Mouse (Mus musculus): ENCODE results near the gene Syne4. TPM values are rescaled to one million over a fixed set of nuclear protein-coding genes. Genes with fewer than 3 reads are reported as not detected.

Syne4 gene
- 10 to 100 TPM in 13 of 26 experiments, 1 to 10 TPM in 13; 1.3 to 20.0 (median 9.9) TPM for total RNA-seq (2018; cell fraction: chromatin; rRNA removed)
- total RNA-seq (2018; cell fraction: cytosol; rRNA removed), result 1 to 10 TPM in 1 of 26 experiments, under 1 TPM in 9, not detected in 16; 0.10 to 1.3 (median 0.43) TPM
- total RNA-seq (2018; cell fraction: nucleus; rRNA removed), result 10 to 100 TPM in 2 of 26 experiments, 1 to 10 TPM in 23, not detected in 1; 1.8 to 12.4 (median 4.6) TPM
- polyA plus RNA-seq (2018), result 0.30 to 0.82 TPM (median 0.74 TPM) in 3 replicates

DNA sequence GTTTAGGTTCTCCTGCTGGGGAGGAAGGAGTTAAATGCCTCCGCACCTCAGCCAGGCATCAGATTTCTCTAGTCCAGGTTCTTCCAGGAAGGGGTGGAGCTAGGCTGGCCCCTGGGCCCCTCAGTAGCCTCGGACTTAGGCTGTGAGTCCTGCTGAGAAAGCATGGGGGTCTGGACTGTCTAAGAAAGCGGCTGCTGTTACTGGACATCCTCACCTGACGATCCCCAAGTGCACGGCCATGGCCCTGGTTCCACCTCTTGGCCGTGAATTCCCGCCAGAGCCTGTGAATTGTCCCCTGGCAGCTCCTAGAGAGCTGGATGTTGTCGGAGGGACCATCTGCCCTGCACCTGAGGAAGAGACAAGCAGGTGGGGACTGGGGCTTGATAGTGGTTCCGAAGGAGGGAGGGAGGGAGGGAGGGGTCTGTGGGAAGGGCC lies at the start of gene Syne4:
TSS of gene Syne4 (plus strand) at position 87 of the 435 bp plus-strand sequence.
- Histone ChIP-seq H3K79me2 (ENCODE audit: inconsistent target) (no peaks in the 10 kb centered on the region), H3K36me3 (ENCODE audit: inconsistent target) (0 out of 2 replicates have a peak, but pooled peaks cover 8% of the 10 kb centered on the region), H3K4me3 (ENCODE audit: inconsistent target) (no peak within 1 kb of the TSS), H3K27ac (no peak within 1 kb of the TSS)
- 60% methylated on average over 8 of the region's 9 CpGs for WGBS (ENCODE audit: missing documents)

DNA sequence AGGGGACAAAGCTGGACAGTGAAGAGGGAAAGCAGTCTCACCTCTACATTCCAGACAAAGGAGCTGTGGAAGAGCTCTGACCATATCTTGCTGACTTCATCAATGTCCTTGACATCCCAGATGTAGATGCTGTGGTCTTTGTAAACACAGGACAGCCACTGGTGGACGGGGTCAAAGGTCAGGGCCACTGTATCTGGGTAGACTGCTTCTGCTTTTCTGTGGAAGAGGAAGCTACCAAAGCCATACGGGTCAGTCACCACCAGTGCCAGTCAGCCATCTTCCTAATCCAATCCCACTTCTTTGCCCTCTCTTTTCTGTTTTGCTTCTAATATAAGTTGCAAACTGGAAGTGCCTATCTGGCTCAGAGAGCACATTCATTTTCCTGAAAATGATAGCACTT lies 49.6 kb upstream of the Syne4 start:
- peaks cover 37% of the 10 kb centered on the region; the same call in 1 of the 2 replicates for H3K36me3 ChIP-seq (ENCODE audit: inconsistent target)
- H3K79me2 ChIP-seq (ENCODE audit: inconsistent target), result no peaks in the 10 kb centered on the region
- H3K4me3 ChIP-seq (ENCODE audit: inconsistent target), result no peak overlapping the region
- peak overlapping the region; percentile 16; the same call in 1 of the 2 replicates for H3K27ac ChIP-seq
- 55% methylated on average over 2 of the region's 2 CpGs for WGBS (ENCODE audit: missing documents)

DNA sequence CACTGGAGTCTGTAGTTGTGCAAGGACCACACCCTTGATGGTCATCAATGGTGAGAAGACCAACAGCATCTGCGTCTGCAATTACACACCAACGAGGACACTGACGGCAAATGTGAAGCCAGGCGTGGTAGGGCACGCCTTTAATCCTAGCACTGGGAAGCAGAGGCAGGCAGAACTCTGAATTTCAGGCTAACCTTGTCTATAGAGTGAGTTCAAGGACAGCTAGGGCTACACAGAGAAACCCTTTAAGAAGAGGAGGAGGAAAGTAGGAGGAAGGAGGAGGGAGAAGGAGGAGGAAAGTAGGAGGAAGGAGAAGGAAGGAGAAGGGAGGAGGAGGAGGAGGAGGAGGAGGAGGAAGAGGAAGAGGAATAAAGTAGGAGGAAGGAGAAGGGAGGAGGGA lies 49.1 kb upstream of the Syne4 start:
- peak overlapping the region; percentile 16; the same call in 1 of the 2 replicates for H3K27ac ChIP-seq
- peaks cover 38% of the 10 kb centered on the region; the same call in 1 of the 2 replicates for H3K36me3 ChIP-seq (ENCODE audit: inconsistent target)
- H3K4me3 ChIP-seq (ENCODE audit: inconsistent target), result no peak overlapping the region
- no peaks in the 10 kb centered on the region for H3K79me2 ChIP-seq (ENCODE audit: inconsistent target)
- 82% methylated on average over 5 of the region's 5 CpGs for WGBS (ENCODE audit: missing documents)

DNA sequence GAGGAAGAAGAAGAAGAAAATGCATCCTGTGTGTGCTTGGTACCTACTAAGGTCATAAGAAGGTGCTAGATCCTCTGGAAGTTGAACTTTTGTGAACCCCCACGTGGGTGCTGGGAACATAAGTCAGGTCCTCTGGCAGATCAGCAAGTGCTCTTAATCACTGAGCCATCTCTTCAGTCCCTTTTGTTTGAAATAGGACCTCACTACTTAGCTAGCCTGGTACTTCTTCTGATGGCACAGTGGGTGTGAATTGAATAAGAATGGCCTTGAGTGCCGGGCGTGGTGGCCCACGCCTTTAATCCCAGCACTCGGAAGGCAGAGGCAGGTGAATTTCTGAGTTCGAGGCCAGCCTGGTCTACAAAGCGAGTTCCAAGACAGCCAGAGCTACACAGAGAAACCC lies 48.7 kb upstream of the Syne4 start:
- Histone ChIP-seq H3K4me3 (ENCODE audit: inconsistent target) (no peak overlapping the region), H3K36me3 (ENCODE audit: inconsistent target) (peaks cover 37% of the 10 kb centered on the region; the same call in 1 of the 2 replicates), H3K79me2 (ENCODE audit: inconsistent target) (no peaks in the 10 kb centered on the region), H3K27ac (no peak overlapping the region)
- 89% methylated on average over 7 of the region's 7 CpGs for WGBS (ENCODE audit: missing documents)

DNA sequence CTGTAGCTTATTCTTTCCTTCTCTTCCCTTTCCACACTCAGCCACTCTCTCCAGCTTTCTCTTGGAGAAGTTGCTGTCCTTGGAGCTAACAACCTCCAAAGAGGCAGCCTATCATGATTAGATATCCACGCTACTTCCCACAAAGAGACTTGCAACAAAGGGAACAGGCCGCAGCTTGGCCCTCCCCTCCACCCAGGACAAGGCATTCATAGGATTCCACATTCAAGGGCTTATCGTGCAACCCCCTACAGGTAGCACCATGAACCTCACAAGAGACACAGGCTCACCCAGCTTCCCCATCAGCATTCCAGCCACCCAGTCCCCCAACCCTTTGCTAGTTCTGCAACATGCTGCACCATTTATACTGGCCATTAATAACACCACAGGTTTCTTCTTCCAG lies 47.8 kb upstream of the Syne4 start:
- WGBS (ENCODE audit: missing documents), result 87% methylated on average over 3 of the region's 3 CpGs

DNA sequence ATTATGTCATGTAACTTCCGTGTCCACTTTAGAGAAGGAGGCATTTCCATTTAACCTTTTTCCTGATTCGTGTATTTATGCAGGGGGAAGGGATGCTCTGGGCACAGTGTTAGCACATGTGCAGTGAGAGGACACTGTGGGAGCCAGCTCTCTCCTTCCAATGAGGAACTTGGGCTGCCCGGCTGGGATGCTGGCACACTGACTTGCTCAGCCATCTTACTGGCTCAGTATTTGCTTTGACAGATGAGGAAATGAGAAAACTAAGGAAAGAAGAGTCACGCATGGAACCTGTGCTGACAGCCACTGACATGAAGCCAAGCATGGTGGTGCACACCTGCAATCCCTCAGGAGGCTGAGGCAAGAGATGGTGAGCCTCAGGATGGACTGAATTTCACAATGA lies 45.0 kb upstream of the Syne4 start:
- WGBS (ENCODE audit: missing documents), result 86% methylated on average over 4 of the region's 4 CpGs
- peaks cover 4% of the 10 kb centered on the region; the same call in 1 of the 2 replicates for H3K79me2 ChIP-seq (ENCODE audit: inconsistent target)
- peaks cover 37% of the 10 kb centered on the region; the same call in 1 of the 2 replicates for H3K36me3 ChIP-seq (ENCODE audit: inconsistent target)
- no peak overlapping the region for H3K27ac ChIP-seq
- H3K4me3 ChIP-seq (ENCODE audit: inconsistent target), result no peak overlapping the region

More for the DNA sequence above, 47.8 kb upstream of the Syne4 start:
- Histone ChIP-seq H3K27ac (no peak overlapping the region), H3K79me2 (ENCODE audit: inconsistent target) (no peaks in the 10 kb centered on the region), H3K36me3 (ENCODE audit: inconsistent target) (peaks cover 37% of the 10 kb centered on the region; the same call in 1 of the 2 replicates), H3K4me3 (ENCODE audit: inconsistent target) (no peak overlapping the region)

DNA sequence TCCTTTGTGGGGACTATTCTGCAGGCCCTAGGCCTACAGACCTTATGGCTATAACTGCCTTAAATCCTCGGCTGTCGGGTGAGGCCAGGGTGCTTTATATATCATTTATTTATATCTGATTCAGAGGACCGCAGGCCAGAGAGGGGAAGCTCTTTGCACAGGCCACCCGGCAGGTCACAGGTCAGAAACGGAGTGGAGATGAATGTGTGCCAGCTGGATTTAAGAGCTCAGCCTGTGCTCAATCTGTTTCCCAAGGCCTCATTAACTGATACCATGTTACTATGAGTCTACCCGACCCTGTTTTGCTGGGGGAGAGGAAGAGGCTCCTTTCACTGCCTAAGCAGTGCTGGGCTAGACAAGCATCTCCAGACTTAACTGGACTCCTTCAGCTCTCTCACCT lies 40.2 kb upstream of the Syne4 start:
- Histone ChIP-seq H3K4me3 (ENCODE audit: inconsistent target) (no peak overlapping the region), H3K27ac (no peak overlapping the region), H3K36me3 (ENCODE audit: inconsistent target) (peaks cover 27% of the 10 kb centered on the region; the same call in 1 of the 2 replicates), H3K79me2 (ENCODE audit: inconsistent target) (peaks cover 50% of the 10 kb centered on the region)
- 95% methylated on average over 6 of the region's 6 CpGs for WGBS (ENCODE audit: missing documents)

DNA sequence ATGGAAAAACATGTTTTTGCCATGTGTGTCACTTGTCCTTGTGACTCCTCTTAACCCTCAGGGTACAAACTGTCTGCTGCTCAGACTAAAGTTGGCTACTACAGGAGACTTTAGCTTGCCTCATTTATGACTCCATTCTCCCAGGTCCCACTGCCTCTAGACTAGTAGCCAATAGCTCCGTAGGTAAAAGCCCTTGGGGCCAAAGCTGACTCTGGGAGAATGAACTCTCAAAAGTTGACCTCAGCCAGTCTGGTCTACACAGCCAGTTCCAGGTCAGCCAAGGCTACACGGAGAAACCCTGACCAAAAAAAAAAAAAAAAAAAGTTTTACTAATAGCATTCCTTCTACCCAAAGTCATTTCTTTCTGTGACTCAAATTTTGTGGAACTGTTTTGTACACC lies 35.7 kb upstream of the Syne4 start:
- WGBS (ENCODE audit: missing documents), result 39% methylated on average over 2 of the region's 2 CpGs
- Histone ChIP-seq H3K4me3 (ENCODE audit: inconsistent target) (peak overlapping the region; percentile 64), H3K36me3 (ENCODE audit: inconsistent target) (no peaks in the 10 kb centered on the region), H3K27ac (peak overlapping the region; percentile 98), H3K79me2 (ENCODE audit: inconsistent target) (peaks cover 50% of the 10 kb centered on the region)

DNA sequence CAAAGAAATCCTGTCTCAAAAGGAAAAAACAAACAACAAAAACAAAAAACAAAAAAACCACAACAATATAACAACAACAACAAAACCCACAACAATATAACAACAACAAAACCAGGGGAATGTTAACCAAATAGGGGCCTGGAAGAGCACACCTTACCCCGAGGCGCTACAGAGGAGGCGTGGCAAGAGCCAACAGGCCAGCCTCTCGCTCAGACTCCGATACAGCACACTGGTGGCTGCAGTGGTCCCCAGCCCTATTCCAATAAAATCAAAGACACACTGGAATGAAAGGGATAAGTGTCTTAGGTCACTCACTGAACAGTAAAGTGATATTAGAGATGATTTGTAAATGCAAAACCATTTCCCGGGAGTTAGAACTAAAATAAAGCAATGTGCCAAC lies 35.1 kb upstream of the Syne4 start:
- Histone ChIP-seq H3K4me3 (ENCODE audit: inconsistent target) (peak overlapping the region; percentile 64), H3K36me3 (ENCODE audit: inconsistent target) (no peaks in the 10 kb centered on the region), H3K79me2 (ENCODE audit: inconsistent target) (peaks cover 47% of the 10 kb centered on the region), H3K27ac (peak overlapping the region; percentile 98)
- WGBS (ENCODE audit: missing documents), result 3% methylated on average over 6 of the region's 6 CpGs

DNA sequence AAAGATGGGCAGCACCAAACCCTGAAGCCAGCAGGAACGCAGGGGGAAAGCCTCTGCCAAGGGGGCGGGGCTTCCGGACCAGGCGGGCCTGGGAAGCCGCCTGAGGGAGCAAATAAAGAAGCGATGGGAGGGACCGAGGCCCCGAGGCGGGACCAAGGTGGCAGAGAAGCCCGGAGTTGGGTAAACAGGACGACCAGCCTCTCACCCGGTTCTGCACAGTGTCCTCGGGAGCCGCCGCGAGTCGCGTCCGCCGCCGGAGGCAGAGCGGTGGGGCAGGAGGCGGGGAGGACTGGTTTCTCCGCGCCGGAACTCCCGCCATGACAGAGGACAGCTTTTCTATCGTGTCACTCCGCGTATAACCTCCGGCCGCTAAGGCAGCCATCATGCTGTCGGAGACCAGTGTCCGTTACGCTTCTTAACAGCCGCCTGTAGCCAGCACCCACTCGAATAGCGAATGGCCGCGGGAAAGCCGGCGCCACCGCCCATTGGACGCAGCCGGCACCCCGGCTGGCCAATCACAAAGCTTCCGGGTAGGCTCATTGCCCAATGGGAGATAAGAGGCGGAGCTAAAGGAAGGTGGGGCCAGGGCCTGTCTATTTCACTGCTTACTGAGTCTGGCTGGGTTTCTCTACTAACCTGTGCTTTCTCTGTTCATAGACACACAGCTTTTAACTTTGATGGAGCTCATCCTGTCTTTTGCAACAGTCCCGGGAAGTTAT lies 34.5 kb upstream of the Syne4 start, which contains the start of the genes Thap8 and Wdr62:
TSS of gene Thap8 (plus strand) at position 144 of the 719 bp plus-strand sequence.
TSS of gene Wdr62 (minus strand) at position 469 of the 719 bp plus-strand sequence.
- WGBS (ENCODE audit: missing documents), result 1% methylated on average over 48 of the region's 49 CpGs
- H3K27ac ChIP-seq, result peak within 1 kb of the TSS; percentile 98

DNA sequence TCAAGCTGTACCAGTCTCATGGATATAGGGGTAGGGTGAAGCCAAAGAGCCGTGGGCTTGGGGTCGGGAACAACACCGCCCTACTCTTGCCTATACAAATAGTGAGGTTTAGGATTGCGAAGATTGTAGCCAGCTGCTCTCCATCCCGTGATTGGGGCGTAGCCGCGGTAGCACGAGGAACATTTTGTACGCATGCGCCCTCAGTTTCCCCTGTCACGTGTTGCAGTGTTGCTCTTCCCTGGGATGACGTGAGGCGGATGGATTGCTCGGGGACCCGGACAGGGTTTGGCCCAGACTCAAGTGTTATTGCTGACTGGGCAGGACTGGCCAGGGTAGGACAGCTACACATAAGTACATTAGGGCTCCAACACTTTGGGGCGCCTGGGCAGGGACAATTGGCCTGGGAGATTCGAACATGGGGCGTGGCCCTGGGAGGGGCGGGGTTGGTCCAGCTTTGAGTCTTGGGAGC lies 33.9 kb upstream of the Syne4 start:
- Histone ChIP-seq H3K36me3 (ENCODE audit: inconsistent target) (no peaks in the 10 kb centered on the region), H3K4me3 (ENCODE audit: inconsistent target) (peak overlapping the region; percentile 64), H3K79me2 (ENCODE audit: inconsistent target) (peaks cover 35% of the 10 kb centered on the region), H3K27ac (peak overlapping the region; percentile 98)
- WGBS (ENCODE audit: missing documents), result 0% methylated on average over 20 of the region's 20 CpGs

More for the DNA sequence above, 34.5 kb upstream of the Syne4 start, which contains the start of the genes Thap8 and Wdr62:
- Histone ChIP-seq H3K36me3 (ENCODE audit: inconsistent target) (no peaks in the 10 kb centered on the region), H3K4me3 (ENCODE audit: inconsistent target) (peak within 1 kb of the TSS; percentile 64), H3K79me2 (ENCODE audit: inconsistent target) (peaks cover 41% of the 10 kb centered on the region)

DNA sequence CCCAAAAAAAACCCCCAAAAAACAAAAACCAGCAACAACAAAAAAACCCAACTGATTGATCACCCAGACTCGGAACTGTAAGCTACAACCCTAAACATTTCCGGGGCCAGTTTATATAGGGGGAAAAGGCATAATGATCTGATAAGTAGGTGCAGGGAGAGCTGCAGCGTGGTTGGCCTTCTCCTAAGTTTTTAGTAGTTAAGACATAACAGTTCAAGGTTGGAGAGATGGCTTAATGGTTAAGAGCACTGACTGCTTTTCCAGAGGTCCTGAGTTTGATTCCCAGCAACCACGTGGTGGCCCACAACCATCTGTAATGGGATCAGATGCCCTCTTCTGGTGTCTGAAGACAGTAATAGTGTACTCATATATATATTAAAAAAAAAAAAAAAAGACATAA lies 33.1 kb upstream of the Syne4 start:
- no peak overlapping the region for H3K27ac ChIP-seq
- peaks cover 27% of the 10 kb centered on the region for H3K79me2 ChIP-seq (ENCODE audit: inconsistent target)
- 97% methylated on average over 3 of the region's 4 CpGs for WGBS (ENCODE audit: missing documents)
- no peaks in the 10 kb centered on the region for H3K36me3 ChIP-seq (ENCODE audit: inconsistent target)
- no peak overlapping the region for H3K4me3 ChIP-seq (ENCODE audit: inconsistent target)

DNA sequence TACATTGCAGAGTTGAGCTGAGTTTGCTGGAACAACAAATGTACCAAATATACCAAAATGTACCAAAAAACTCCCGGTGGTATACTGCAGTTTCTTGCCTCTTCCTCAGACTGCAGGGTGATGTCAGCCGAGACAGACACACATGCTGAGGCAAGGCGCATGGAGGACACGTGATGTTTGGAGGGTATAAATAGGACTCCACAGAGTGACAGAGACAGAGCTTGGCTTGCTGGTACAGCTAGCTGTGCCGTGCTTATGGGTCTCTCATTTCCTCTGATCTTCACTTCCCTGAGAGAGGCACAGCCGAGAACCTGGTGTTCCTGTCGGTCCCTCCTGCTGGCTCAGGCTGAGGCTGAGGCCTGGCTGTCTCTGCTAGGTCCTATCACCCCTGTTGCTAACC lies 31.9 kb upstream of the Syne4 start:
- 90% methylated on average over 7 of the region's 7 CpGs for WGBS (ENCODE audit: missing documents)
- Histone ChIP-seq H3K36me3 (ENCODE audit: inconsistent target) (no peaks in the 10 kb centered on the region), H3K4me3 (ENCODE audit: inconsistent target) (no peak overlapping the region), H3K27ac (no peak overlapping the region), H3K79me2 (ENCODE audit: inconsistent target) (peaks cover 14% of the 10 kb centered on the region)

DNA sequence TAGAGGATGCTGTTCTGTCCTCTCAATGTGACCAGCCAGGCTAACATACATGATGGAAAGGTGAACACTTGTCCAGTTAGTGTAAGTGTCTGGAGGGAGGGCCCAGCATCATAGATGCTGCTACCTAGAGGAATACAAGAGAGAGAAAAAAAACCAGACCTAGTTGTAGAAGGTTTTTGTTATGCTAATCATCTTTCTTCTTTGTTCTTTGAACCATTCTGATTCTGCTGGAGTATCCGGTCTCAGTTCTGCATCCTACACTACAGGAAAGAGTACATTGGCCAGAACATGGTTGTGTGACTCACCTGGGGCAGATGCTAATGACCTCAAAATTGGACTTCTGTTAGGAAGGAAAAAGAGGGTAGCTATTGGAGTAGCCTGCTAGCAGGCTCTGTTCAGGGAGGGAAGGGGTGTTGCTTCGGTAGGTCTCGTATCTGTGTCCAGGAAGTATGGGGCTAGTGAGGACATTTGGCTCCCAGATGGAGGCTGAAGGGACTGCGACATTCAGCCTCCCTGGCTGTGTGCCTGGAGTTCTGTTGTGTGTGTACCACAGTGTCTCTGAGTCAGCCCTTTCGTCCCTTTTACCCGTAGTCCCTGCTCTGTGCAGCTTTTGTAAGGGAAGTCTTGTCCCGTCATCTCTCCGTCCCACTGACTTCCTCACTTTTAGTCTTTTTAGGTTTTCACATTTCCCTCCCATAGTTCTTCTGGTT lies 27.8 kb upstream of the Syne4 start:
- Histone ChIP-seq H3K36me3 (ENCODE audit: inconsistent target) (no peaks in the 10 kb centered on the region), H3K27ac (no peak overlapping the region), H3K79me2 (ENCODE audit: inconsistent target) (no peaks in the 10 kb centered on the region), H3K4me3 (ENCODE audit: inconsistent target) (no peak overlapping the region)
- 49% methylated on average over 8 of the region's 8 CpGs for WGBS (ENCODE audit: missing documents)
